Mouse (Mus musculus) liver, embryonic 16.5 days (tissue): ENCODE measurements around the gene Gm2115. TPM values are rescaled to one million over a fixed set of nuclear protein-coding genes. Genes with fewer than 3 reads are reported as not detected.

Experiments
- ATAC-seq: fragments of 200-750 bp; cut with Nextera tagmentation; 2 replicates; pipeline ENCODE4 v1.8.0; 2017; ENCODE audit warnings: low read depth, mild to moderate bottlenecking, moderate number of reproducible peaks, moderate library complexity
- H3K27ac ChIP-seq: fragments of 300-500 bp; sonication (generic); 2 replicates; pipeline ENCODE4 v1.5.1; 2014; ENCODE audit warnings: mild to moderate bottlenecking, low read length
- H3K27me3 ChIP-seq: fragments of 300-500 bp; sonication (generic); 2 replicates; pipeline ENCODE4 v1.6.1; 2014; ENCODE audit warnings: low read depth, low read length, mixed read lengths; ENCODE audit not compliant: control insufficient read depth, insufficient read depth
- H3K36me3 ChIP-seq: fragments of 300-500 bp; sonication (generic); 2 replicates; pipeline ENCODE4 v1.6.1; 2014; ENCODE audit warnings: mild to moderate bottlenecking; ENCODE audit not compliant: control insufficient read depth, insufficient read depth
- H3K4me1 ChIP-seq: fragments of 300-500 bp; sonication (generic); 2 replicates; pipeline ENCODE4 v1.6.1; 2014; ENCODE audit warnings: low read depth, low read length, mixed read lengths; ENCODE audit not compliant: control insufficient read depth
- H3K4me2 ChIP-seq: fragments of 300-500 bp; sonication (generic); 2 replicates; pipeline ENCODE4 v1.6.1; 2014; ENCODE audit warnings: low read depth, low read length, mixed read lengths
- H3K4me3 ChIP-seq: fragments of 300-500 bp; sonication (generic); 2 replicates; pipeline ENCODE4 v1.5.1; 2014; ENCODE audit warnings: low read depth, mild to moderate bottlenecking, low read length
- H3K9ac ChIP-seq: fragments of 300-500 bp; sonication (generic); 2 replicates; pipeline ENCODE4 v1.6.1; 2014; ENCODE audit warnings: low read depth, low read length
- H3K9me3 ChIP-seq: fragments of 300-500 bp; sonication (generic); replicated peaks from 2 replicates; pipeline ENCODE4 v1.6.1; 2016; ENCODE audit warnings: low read length; ENCODE audit not compliant: control insufficient read depth
- WGBS: fragments of 180-500 bp; shearing (Covaris S2); extraction: QIAGEN DNeasy Blood & Tissue Kit; methylation state at CpG from one replicate; pipeline ENCODE4 v1.1.7; 2014; ENCODE audit not compliant: insufficient replicate concordance; 5-methylcytosine and 5-hydroxymethylcytosine counted together
- polyA plus RNA-seq: library from polyadenylated mRNA; unstranded; fragments of >200 nt; fragmentation: Nextera tagmentation; extraction: Ambion mirVana; gene quantifications from 2 replicates; pipeline ENCODE4 v1.2.1, GENCODE M21; 2015

The Gm2115 gene
- polyA plus RNA-seq, 1 experiment from 2014 or later: 0.02 TPM

DNA sequence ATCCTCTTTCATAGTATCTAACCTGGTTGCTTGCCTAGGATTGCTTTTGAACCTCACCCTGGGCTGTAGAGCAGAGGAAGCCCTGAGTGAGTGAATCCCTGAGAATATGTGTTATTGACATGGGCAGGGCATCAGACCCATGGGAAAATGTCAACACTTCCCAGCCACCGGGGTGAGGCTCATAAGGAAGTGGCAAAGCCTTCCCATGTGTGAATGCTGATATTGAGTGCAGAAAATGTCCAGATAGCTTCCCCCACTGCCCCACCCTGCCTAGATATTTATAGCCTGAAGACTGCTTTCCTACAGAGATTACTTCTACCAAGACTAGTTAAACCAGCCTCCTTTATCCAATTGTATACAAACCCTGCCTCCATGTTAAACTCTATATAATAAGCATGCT lies 4.0 kb downstream of the Gm2115 start:
- Histone ChIP-seq H3K9ac (no peak overlapping the region), H3K4me3 (no peak overlapping the region), H3K27me3 (peaks cover 18% of the 10 kb centered on the region), H3K4me1 (no peaks in the 10 kb centered on the region), H3K9me3 (no peaks in the 10 kb centered on the region), H3K4me2 (no peak overlapping the region), H3K36me3 (no peaks in the 10 kb centered on the region), H3K27ac (no peak overlapping the region)
- WGBS: 34% methylated on average over 1 of the region's 1 CpGs
- no peak for ATAC-seq

DNA sequence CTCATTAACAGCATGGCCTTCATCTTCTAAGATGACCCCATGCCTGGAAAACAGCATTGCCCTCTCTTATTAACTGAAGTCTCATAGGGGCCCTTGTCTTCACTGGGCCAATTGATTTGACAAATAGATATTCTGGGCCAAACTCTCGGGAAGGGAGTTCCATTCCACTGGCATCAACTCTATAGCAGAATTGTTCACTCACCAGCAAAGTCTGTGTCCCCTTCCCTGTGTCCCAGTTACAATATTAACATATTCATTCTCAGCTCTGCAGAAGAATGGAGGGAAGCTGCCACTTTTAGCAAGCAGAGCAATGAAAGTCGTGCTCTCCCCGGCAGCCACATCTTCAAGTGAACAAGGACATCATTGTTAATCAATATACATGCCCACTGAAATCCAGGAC lies 5.9 kb downstream of the Gm2115 start:
- H3K9me3 ChIP-seq: no peaks in the 10 kb centered on the region
- 0 out of 2 replicates have a peak, but pooled peaks cover 3% of the 10 kb centered on the region for H3K27me3 ChIP-seq
- no peaks in the 10 kb centered on the region for H3K4me1 ChIP-seq
- H3K4me2 ChIP-seq: no peak overlapping the region
- no peak overlapping the region for H3K4me3 ChIP-seq
- no peak overlapping the region for H3K9ac ChIP-seq
- no peak overlapping the region for H3K27ac ChIP-seq
- H3K36me3 ChIP-seq: no peaks in the 10 kb centered on the region
- WGBS: 61% methylated on average over 3 of the region's 3 CpGs
- ATAC-seq: no peak

DNA sequence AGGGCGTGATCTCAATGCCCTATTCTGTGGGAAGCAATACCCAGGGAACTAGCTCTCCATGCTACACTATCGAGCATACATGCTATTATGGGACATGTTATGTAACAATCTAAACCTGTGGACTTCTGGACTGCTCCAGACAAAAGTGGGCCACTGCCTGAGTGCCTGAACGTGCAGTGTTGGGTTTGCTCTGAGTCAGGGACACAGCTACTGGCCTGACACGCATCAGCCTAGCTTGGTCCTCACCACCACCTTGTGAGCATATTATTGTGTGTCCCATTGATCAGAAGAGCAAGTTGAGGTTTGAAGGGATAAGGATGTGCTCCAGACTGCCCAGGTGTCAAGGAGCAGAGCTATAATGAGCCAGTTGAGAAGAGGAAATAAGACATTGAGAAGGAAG lies 16.2 kb downstream of the Gm2115 start:
- no peak for ATAC-seq
- WGBS: 45% methylated on average over 4 of the region's 4 CpGs
- H3K27me3 ChIP-seq: no peaks in the 10 kb centered on the region

DNA sequence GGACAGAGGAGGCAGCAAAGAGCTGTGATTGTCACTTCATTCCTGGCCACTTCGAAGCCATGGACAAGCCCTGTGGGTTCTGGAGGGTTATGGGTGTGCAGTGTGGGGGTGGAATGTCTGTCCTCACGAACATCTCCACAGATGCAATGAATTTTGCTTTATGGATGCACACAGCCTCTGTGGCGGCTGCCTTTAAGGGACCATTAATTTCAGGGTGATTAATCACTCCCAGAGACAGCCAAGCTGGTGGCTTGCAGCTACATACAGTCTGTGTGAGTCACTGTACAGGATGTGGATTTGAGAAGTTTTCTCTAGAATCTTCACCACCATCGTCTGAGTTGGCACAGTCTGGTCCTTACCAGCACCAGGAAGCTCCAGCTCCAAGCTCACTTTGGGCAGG lies 17.9 kb downstream of the Gm2115 start:
- Histone ChIP-seq H3K4me3 (no peak overlapping the region), H3K9ac (no peak overlapping the region), H3K27me3 (no peaks in the 10 kb centered on the region), H3K36me3 (no peaks in the 10 kb centered on the region), H3K4me1 (no peaks in the 10 kb centered on the region), H3K9me3 (no peaks in the 10 kb centered on the region), H3K27ac (no peak overlapping the region), H3K4me2 (no peak overlapping the region)
- 29% methylated on average over 4 of the region's 4 CpGs for WGBS
- ATAC-seq: no peak

More for the DNA sequence above, 16.2 kb downstream of the Gm2115 start:
- H3K36me3 ChIP-seq: no peaks in the 10 kb centered on the region
- no peak overlapping the region for H3K4me2 ChIP-seq
- no peaks in the 10 kb centered on the region for H3K4me1 ChIP-seq
- no peaks in the 10 kb centered on the region for H3K9me3 ChIP-seq
- H3K9ac ChIP-seq: no peak overlapping the region
- H3K27ac ChIP-seq: no peak overlapping the region
- no peak overlapping the region for H3K4me3 ChIP-seq

DNA sequence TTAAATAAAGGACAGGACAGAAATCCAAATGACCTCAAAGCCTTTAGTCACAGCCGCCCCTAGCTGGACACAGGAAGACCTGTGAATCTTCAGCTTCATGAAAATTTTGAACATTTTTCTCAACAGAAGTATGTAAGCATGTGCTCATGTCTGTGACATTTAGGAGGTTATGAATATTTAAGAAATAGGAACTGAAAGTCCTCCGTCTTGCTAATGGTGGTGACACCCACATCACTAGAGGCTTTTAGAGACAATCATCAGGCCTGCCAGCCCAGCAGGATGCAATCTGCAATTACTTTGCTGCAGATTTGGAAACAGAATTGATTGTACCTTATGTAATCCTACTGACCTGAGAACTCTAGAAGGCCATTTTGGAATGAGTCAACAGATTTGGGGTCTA lies 22.7 kb downstream of the Gm2115 start:
- no peaks in the 10 kb centered on the region for H3K36me3 ChIP-seq
- WGBS: 61% methylated on average over 2 of the region's 2 CpGs
- no peak overlapping the region for H3K27ac ChIP-seq
- H3K27me3 ChIP-seq: no peaks in the 10 kb centered on the region
- no peak overlapping the region for H3K9ac ChIP-seq
- H3K4me1 ChIP-seq: no peaks in the 10 kb centered on the region
- H3K4me2 ChIP-seq: no peak overlapping the region
- no peaks in the 10 kb centered on the region for H3K9me3 ChIP-seq
- ATAC-seq: no peak
- no peak overlapping the region for H3K4me3 ChIP-seq

DNA sequence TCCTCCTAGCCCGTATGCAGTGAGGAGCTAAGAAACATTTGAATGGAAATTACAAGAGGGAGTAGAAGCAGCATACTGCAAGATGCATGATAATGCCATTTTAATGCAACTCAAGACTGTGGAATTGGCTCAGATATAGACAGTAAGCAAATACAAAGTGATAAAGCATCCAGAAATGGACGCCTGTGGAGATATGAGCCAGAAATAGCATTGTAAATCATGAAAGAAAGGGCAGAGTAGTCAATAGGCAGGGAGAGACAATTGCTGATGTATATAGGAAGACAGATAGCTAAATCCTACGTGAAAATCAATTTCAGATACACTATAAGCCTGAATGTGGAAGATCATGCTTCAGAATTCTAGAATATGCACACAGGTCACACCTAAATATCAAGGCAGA lies 26.5 kb downstream of the Gm2115 start:
- H3K4me3 ChIP-seq: no peak overlapping the region
- ATAC-seq: no peak
- no peak overlapping the region for H3K4me2 ChIP-seq
- no peaks in the 10 kb centered on the region for H3K4me1 ChIP-seq
- H3K9ac ChIP-seq: no peak overlapping the region
- no peak overlapping the region for H3K27ac ChIP-seq
- no peaks in the 10 kb centered on the region for H3K36me3 ChIP-seq
- no peaks in the 10 kb centered on the region for H3K9me3 ChIP-seq
- WGBS: 43% methylated on average over 3 of the region's 3 CpGs
- H3K27me3 ChIP-seq: no peaks in the 10 kb centered on the region

DNA sequence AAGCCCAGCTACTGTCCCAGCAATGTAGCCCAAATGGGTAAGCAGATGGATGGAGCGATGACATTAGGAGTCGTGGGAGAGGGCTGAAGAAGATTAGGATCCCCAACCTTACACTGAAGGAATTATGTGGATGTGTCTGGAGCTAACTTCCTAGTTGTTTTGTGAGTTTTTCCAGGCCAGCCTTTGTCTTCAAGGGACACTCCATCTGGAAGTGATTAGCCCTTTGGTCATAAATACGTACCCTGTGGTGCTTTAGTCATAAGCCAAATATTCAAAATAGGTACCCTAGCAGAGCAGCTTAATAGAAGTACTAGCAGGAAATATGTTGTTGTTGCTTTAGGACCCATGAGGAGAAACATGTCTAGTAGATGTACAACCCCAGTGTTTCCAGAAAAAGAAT lies 28.6 kb downstream of the Gm2115 start:
- no peaks in the 10 kb centered on the region for H3K4me1 ChIP-seq
- no peaks in the 10 kb centered on the region for H3K9me3 ChIP-seq
- no peak overlapping the region for H3K27ac ChIP-seq
- H3K4me2 ChIP-seq: no peak overlapping the region
- no peaks in the 10 kb centered on the region for H3K27me3 ChIP-seq
- ATAC-seq: no peak
- 59% methylated on average over 3 of the region's 3 CpGs for WGBS
- no peak overlapping the region for H3K4me3 ChIP-seq
- no peaks in the 10 kb centered on the region for H3K36me3 ChIP-seq
- no peak overlapping the region for H3K9ac ChIP-seq

DNA sequence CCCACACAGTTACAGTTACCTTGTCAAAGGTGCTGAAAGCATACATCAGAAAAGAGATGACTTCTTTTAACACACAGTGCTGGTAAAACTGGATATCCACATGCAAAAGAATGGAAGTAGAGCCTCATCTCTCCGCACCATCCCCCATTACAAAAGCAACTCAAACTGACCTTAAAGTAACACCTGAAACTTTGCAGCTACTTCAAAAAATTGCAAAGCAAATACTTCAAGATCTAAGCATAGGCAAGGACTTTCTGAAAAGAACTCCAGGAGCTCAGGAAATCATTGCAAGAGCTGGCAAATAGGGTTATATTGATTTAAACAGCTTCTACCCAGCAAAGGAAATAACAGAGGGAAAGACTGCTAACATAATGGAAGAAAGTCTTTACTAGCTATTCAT lies 31.7 kb downstream of the Gm2115 start:
- H3K4me2 ChIP-seq: no peak overlapping the region
- WGBS: 58% methylated on average over 1 of the region's 1 CpGs

DNA sequence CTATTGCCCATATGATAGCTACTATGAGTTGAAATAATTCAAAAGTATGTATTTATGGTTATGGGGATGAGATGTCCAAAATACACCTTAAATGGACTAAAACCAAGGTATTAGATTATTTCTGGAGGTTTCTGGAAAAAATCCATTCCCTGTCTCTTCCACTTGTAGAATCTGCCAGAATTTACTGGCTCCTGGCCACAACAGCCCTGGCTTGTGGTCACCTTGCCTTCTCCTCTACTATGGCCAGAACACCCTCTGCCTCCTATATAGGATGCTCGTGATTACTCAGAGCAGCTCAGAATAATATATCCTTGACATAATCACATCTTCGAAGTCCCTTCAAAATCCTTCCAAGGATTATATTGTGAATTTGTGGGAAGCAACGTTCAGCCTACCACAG lies 35.5 kb downstream of the Gm2115 start:
- Histone ChIP-seq H3K4me1 (no peaks in the 10 kb centered on the region), H3K9me3 (no peaks in the 10 kb centered on the region), H3K9ac (no peak overlapping the region), H3K36me3 (no peaks in the 10 kb centered on the region), H3K4me3 (no peak overlapping the region), H3K27me3 (no peaks in the 10 kb centered on the region), H3K4me2 (no peak overlapping the region), H3K27ac (no peak overlapping the region)
- ATAC-seq: no peak
- WGBS: 44% methylated on average over 3 of the region's 3 CpGs

More for the DNA sequence above, 31.7 kb downstream of the Gm2115 start:
- Histone ChIP-seq H3K4me1 (no peaks in the 10 kb centered on the region), H3K9me3 (no peaks in the 10 kb centered on the region), H3K36me3 (no peaks in the 10 kb centered on the region), H3K27me3 (no peaks in the 10 kb centered on the region), H3K9ac (no peak overlapping the region), H3K27ac (no peak overlapping the region), H3K4me3 (no peak overlapping the region)
- ATAC-seq: no peak

DNA sequence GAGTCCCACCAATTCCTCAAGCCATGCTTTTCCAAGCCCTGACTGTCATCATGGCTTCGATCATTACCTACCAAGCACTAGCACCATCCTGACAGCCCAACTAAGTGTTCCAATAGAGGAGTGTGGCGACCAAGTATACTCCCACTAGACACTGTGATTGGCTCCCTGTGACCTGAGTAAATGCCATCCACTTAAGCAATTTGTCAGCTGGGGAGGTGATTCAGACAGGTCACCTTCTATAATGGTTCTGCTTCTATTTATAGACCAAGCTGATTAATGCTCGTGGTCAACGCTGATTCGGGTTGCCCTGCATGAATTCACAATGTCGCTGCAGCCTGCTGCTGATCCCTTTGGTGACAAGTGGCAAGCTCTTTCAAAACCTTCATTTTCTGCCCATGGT lies 37.4 kb downstream of the Gm2115 start:
- 53% methylated on average over 6 of the region's 6 CpGs for WGBS

More for the DNA sequence above, 37.4 kb downstream of the Gm2115 start:
- H3K4me2 ChIP-seq: no peak overlapping the region
- H3K27me3 ChIP-seq: no peaks in the 10 kb centered on the region
- H3K4me1 ChIP-seq: no peaks in the 10 kb centered on the region
- no peaks in the 10 kb centered on the region for H3K9me3 ChIP-seq
- no peak for ATAC-seq
- no peak overlapping the region for H3K9ac ChIP-seq
- H3K4me3 ChIP-seq: no peak overlapping the region
- H3K27ac ChIP-seq: no peak overlapping the region
- H3K36me3 ChIP-seq: no peaks in the 10 kb centered on the region
